Mouse (Mus musculus) limb, embryonic 12.5 days (tissue): ENCODE measurements around the gene Clcn2. TPM values are rescaled to one million over a fixed set of nuclear protein-coding genes. Genes with fewer than 3 reads are reported as not detected.

Experiments
- ATAC-seq: fragments of 200-750 bp; cut with Nextera tagmentation; 2 replicates; pipeline ENCODE4 v1.8.0; 2017; ENCODE audit warnings: low read depth, moderate TSS enrichment; ENCODE audit not compliant: insufficient number of reproducible peaks, insufficient read depth, low FRiP score, low TSS enrichment
- H3K27ac ChIP-seq: fragments of 300-500 bp; sonication (generic); 2 replicates; pipeline ENCODE4 v1.5.1; 2016; ENCODE audit warnings: mild to moderate bottlenecking, moderate library complexity
- H3K27me3 ChIP-seq: fragments of 300-500 bp; sonication (generic); 2 replicates; pipeline ENCODE4 v1.6.1; 2016; ENCODE audit warnings: mild to moderate bottlenecking, moderate library complexity
- H3K36me3 ChIP-seq: fragments of 300-500 bp; sonication (generic); 2 replicates; pipeline ENCODE4 v1.6.1; 2016; ENCODE audit warnings: mild to moderate bottlenecking, moderate library complexity
- H3K4me1 ChIP-seq: fragments of 300-500 bp; sonication (generic); replicated peaks from 2 replicates; pipeline ENCODE4 v1.6.1; 2016
- H3K4me2 ChIP-seq: fragments of 300-500 bp; sonication (generic); 2 replicates; pipeline ENCODE4 v1.6.1; 2016; ENCODE audit warnings: mild to moderate bottlenecking, moderate library complexity
- H3K4me3 ChIP-seq: fragments of 300-500 bp; sonication (generic); replicated peaks from 2 replicates; pipeline ENCODE4 v1.5.1; 2016; ENCODE audit warnings: mild to moderate bottlenecking
- H3K9ac ChIP-seq: fragments of 300-500 bp; sonication (generic); replicated peaks from 2 replicates; pipeline ENCODE4 v1.6.1; 2016; ENCODE audit warnings: mild to moderate bottlenecking, moderate library complexity
- H3K9me3 ChIP-seq: fragments of 300-500 bp; sonication (generic); 2 replicates; pipeline ENCODE4 v1.6.1; 2016; ENCODE audit warnings: mild to moderate bottlenecking, moderate library complexity
- WGBS: fragments of 180-500 bp; shearing (Covaris S2); methylation state at CpG from one replicate; pipeline ENCODE4 v1.1.7; 2016; 5-methylcytosine and 5-hydroxymethylcytosine counted together
- polyA plus RNA-seq: library from polyadenylated mRNA; unstranded; fragments of >200 nt; fragmentation: Nextera tagmentation; extraction: Ambion mirVana; gene quantifications from 2 replicates; pipeline ENCODE4 v1.2.1, GENCODE M21; 2016

Clcn2 gene
- polyA plus RNA-seq, 1 experiment from 2014 or later: 31.1 TPM

- no peak overlapping the region for H3K4me3 ChIP-seq
- no peak overlapping the region for H3K4me2 ChIP-seq
- no peaks in the 10 kb centered on the region for H3K9me3 ChIP-seq
- H3K27ac ChIP-seq: no peak overlapping the region
- H3K36me3 ChIP-seq: peaks cover 31% of the 10 kb centered on the region
- H3K4me1 ChIP-seq: peaks cover 22% of the 10 kb centered on the region
- H3K27me3 ChIP-seq: no peaks in the 10 kb centered on the region
- WGBS: 54% methylated on average over 4 of the region's 4 CpGs
- no peak overlapping the region for H3K9ac ChIP-seq
- ATAC-seq: no peak
These were observed 5.2 kb upstream of the Clcn2 start for GRCm38 (mm10) chr16:20722736-20723135.

- WGBS: 86% methylated on average over 10 of the region's 10 CpGs
- H3K9me3 ChIP-seq: no peaks in the 10 kb centered on the region
- no peak overlapping the region for H3K9ac ChIP-seq
- H3K27ac ChIP-seq: no peak overlapping the region
- H3K4me1 ChIP-seq: peaks cover 25% of the 10 kb centered on the region
- H3K36me3 ChIP-seq: peaks cover 31% of the 10 kb centered on the region
- no peaks in the 10 kb centered on the region for H3K27me3 ChIP-seq
- ATAC-seq: no peak
- H3K4me3 ChIP-seq: no peak overlapping the region
- no peak overlapping the region for H3K4me2 ChIP-seq
These were observed 4.3 kb upstream of the Clcn2 start for GRCm38 (mm10) chr16:20721808-20722207.

DNA sequence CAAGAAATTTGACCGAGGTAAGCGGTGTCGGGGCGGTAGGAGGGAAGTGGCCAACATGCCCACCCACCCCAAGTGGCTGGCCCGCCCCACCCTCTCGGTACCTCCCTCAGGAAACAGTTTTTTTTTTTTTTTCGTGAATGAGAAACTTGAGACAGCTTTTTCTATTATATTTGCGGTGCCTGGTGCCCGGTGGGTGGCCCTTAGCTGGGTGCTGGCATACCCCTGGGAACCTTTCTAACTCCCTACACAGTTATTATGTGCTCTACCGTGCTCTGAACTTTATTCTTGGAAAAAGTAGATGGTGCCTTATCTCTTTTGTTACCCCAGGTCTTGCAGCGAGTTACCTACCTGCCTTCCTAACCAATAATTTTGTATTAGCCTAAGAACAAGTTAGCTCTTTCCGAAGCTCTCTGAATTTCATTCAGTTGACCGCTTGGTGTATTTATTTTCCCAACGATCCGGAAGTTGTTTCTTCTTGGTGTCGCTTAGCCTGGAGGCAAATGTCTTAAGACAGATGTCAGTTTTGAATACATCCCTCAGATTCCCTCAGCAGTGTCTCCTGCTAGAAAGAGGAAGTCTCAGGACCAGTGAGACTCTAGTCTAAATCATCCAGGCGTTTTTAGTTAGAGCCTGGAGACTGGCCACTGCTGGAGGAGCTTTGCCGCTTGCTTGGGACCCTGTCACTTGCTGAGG is 578 bp upstream of the Clcn2 start:
- WGBS: 3% methylated on average over 18 of the region's 18 CpGs
- Histone ChIP-seq H3K4me1 (peaks cover 35% of the 10 kb centered on the region), H3K27me3 (no peaks in the 10 kb centered on the region)

GRCm38 (mm10) chr16:20716841-20717180 is 735 bp downstream of the Clcn2 start:
- Histone ChIP-seq H3K4me3 (peak overlapping the region; percentile 66), H3K36me3 (peaks cover 41% of the 10 kb centered on the region), H3K27ac (peak overlapping the region; percentile 97), H3K9ac (peak overlapping the region; percentile 80), H3K27me3 (no peaks in the 10 kb centered on the region), H3K4me2 (peak overlapping the region; percentile 88), H3K4me1 (peaks cover 35% of the 10 kb centered on the region), H3K9me3 (no peaks in the 10 kb centered on the region)
- under 1% methylated on average over 8 of the region's 8 CpGs for WGBS
- ATAC-seq: peak; percentile 1; the same call in 1 of the 2 replicates

More for the DNA sequence above, 578 bp upstream of the Clcn2 start:
- ATAC-seq: peak; percentile 13
- peak overlapping the region; percentile 88 for H3K4me2 ChIP-seq
- no peaks in the 10 kb centered on the region for H3K9me3 ChIP-seq
- H3K36me3 ChIP-seq: peaks cover 36% of the 10 kb centered on the region
- peak overlapping the region; percentile 66 for H3K4me3 ChIP-seq
- peak overlapping the region; percentile 97 for H3K27ac ChIP-seq
- peak overlapping the region; percentile 80 for H3K9ac ChIP-seq

DNA sequence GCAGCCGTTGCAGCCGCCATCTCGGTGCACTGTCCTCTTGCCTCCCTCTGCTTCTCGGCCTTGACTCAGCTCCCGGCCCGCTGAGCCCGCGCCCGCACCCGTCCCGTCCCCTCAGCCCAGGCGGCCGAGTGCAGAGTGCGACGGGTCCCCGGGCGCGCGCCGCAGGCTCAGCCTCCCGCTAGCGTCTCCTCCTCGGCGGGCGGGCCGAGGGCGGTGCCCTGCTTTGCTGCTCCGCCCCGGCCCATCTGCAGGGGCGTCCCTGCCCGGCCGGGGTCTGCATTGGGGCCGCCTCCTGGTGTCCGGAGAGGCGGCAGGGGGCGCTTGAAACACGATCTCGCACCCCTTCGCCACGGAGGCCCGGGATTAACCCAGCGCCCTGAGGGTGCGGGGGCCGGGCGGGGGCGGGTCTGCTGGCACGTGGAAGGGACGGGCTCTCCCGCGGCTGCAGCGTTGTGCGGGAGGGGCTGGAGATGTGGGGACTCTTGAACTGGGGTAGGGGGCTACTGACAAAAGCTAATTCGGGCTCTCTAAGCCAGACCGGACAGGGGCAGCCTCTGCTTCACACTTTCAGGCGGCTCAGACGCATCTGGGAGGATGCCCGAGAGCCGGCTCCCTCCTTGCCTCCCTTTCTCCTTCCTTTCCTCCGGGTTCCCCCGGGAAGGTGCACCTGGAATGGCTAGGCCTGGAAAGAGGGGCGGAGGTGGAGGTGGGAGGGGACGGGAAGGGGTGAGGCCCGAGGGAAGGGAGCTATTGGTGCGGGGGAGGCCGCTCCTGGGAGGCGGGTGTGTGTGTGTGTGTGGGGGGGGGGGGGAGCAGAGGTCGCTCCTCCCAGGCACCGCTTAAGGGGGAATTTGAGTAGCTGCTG is 1.3 kb downstream of the Clcn2 start:
- Histone ChIP-seq H3K27me3 (no peaks in the 10 kb centered on the region), H3K4me2 (peak overlapping the region; percentile 88), H3K27ac (peak overlapping the region; percentile 97), H3K9me3 (no peaks in the 10 kb centered on the region), H3K9ac (peak overlapping the region; percentile 80), H3K4me3 (peak overlapping the region; percentile 66), H3K36me3 (peaks cover 41% of the 10 kb centered on the region), H3K4me1 (peaks cover 35% of the 10 kb centered on the region)
- peak; percentile 84 for ATAC-seq
- WGBS: under 1% methylated on average over 68 of the region's 68 CpGs

- Histone ChIP-seq H3K36me3 (peaks cover 41% of the 10 kb centered on the region), H3K4me2 (peak overlapping the region; percentile 88), H3K27ac (peak overlapping the region; percentile 97), H3K4me3 (peak overlapping the region; percentile 66), H3K27me3 (no peaks in the 10 kb centered on the region), H3K4me1 (peaks cover 35% of the 10 kb centered on the region), H3K9me3 (no peaks in the 10 kb centered on the region), H3K9ac (peak overlapping the region; percentile 80)
- under 1% methylated on average over 12 of the region's 12 CpGs for WGBS
- peak; percentile 16 for ATAC-seq
These were observed 2.0 kb downstream of the Clcn2 start for GRCm38 (mm10) chr16:20715566-20715965.

DNA sequence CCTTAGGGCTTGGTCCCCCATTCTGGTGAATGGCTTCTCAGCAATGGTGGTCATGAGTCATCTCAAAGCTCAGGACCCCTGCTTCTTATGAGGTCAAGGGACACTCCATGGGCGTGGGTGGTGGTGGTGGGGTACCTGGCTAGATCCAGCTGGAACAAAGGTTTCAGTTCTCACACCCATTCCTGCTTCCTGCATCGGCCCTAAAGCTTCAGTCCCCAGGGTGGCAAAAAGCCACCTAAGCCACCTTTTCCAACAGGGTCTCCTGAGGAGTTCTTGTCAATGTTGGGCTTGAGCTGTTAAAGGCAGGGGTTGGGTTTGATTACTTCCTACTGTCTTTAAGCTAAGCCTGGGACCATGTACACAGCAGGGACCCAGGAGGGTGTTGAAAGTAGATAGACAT is 2.4 kb downstream of the Clcn2 start:
- Histone ChIP-seq H3K4me3 (peak overlapping the region; percentile 66), H3K27me3 (no peaks in the 10 kb centered on the region), H3K27ac (peak overlapping the region; percentile 97; the same call in 1 of the 2 replicates), H3K4me1 (peaks cover 35% of the 10 kb centered on the region), H3K36me3 (peaks cover 41% of the 10 kb centered on the region), H3K9me3 (no peaks in the 10 kb centered on the region), H3K9ac (peak overlapping the region; percentile 80), H3K4me2 (peak overlapping the region; percentile 88)
- ATAC-seq: no peak
- WGBS: 58% methylated on average over 2 of the region's 2 CpGs

DNA sequence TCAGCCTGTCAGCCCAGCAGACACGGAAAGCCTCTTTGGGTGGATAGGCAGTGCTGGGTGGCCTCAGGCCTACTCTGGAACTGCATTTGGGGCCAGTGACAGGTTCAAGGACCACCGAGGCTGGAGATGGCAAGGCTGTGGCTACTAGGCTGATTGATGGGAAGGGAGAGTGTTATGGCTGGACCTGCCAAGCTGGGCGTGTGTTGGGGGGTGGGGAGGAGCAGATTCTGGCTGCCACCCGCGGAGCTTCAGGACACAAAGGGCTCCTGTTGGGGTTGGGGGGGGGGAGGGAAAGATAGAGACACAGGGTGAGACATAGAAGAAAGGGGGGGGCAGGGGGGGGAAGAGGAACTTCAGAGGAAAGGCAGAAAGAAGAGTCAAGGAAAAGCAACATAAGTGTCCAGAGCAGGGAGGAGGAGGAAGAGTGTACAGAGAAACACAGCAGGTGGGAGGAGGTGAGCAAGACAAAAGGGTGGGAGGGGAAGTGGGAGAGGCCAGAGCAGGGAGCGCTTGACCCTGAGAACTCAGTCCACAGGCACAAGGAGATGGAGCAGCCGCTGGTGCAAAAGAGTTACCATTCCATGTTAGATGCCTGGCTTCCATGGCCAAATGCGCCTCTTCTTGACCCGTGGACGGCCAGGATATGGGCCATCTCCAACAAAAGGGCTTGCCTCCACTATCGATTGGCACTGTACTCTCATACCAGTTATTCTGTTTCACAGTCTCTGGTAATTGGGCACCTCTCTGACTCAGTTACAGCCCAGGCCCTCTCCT is 3.1 kb downstream of the Clcn2 start:
- Histone ChIP-seq H3K9me3 (no peaks in the 10 kb centered on the region), H3K4me2 (peak overlapping the region; percentile 88), H3K4me3 (peak overlapping the region; percentile 66), H3K9ac (peak overlapping the region; percentile 80; the same call in 1 of the 2 replicates), H3K27ac (no peak overlapping the region), H3K36me3 (peaks cover 42% of the 10 kb centered on the region), H3K4me1 (peaks cover 35% of the 10 kb centered on the region), H3K27me3 (no peaks in the 10 kb centered on the region)
- 46% methylated on average over 11 of the region's 11 CpGs for WGBS
- ATAC-seq: no peak

DNA sequence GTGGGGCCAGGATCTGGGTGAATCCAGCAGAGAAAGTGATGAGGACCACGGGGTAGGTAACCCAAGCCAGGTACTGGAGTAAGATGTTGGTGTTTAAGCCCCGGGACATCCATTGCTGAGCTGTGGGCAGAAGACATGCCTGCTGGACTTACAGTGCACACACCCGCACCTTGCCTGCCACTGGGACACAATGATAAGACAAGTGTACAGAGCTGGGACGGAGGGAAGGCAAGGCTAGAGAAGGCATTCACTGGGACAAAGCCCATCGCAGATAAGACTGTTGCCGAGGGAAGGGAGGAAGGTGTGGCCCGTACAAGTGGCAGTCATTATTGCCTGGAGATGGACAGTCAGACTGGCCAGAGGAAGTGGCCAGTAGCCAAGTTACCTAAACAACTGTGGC is 4.7 kb downstream of the Clcn2 start:
- 90% methylated on average over 7 of the region's 7 CpGs for WGBS
- no peak overlapping the region for H3K27ac ChIP-seq
- peaks cover 57% of the 10 kb centered on the region for H3K36me3 ChIP-seq
- H3K4me3 ChIP-seq: no peak overlapping the region
- no peak overlapping the region for H3K9ac ChIP-seq
- H3K27me3 ChIP-seq: no peaks in the 10 kb centered on the region
- no peak for ATAC-seq
- no peaks in the 10 kb centered on the region for H3K9me3 ChIP-seq
- peaks cover 28% of the 10 kb centered on the region for H3K4me1 ChIP-seq
- no peak overlapping the region for H3K4me2 ChIP-seq

DNA sequence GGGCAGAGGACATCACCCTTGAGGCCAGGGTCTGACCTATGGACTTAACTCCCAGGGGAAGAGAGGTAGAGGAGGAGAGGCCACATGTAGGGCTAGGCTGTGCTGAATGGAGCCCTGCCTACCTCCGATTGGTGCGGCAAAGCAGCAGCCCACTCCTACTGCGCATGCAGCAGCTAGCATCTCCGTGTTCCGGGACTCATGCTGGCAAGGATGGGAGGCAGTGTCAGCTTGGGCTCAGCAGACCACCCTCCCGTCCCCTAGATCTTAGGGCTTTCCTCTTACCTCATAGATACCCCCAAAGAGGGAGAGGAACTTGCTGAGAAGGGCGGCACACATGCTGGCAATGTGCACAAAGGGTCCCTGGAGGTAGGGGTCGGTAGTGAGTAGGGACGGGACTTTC is 5.4 kb downstream of the Clcn2 start:
- no peak overlapping the region for H3K27ac ChIP-seq
- 74% methylated on average over 9 of the region's 9 CpGs for WGBS
- no peaks in the 10 kb centered on the region for H3K9me3 ChIP-seq
- peaks cover 28% of the 10 kb centered on the region for H3K4me1 ChIP-seq
- H3K36me3 ChIP-seq: peaks cover 64% of the 10 kb centered on the region
- H3K27me3 ChIP-seq: no peaks in the 10 kb centered on the region
- no peak for ATAC-seq
- no peak overlapping the region for H3K4me2 ChIP-seq
- no peak overlapping the region for H3K4me3 ChIP-seq
- H3K9ac ChIP-seq: no peak overlapping the region

DNA sequence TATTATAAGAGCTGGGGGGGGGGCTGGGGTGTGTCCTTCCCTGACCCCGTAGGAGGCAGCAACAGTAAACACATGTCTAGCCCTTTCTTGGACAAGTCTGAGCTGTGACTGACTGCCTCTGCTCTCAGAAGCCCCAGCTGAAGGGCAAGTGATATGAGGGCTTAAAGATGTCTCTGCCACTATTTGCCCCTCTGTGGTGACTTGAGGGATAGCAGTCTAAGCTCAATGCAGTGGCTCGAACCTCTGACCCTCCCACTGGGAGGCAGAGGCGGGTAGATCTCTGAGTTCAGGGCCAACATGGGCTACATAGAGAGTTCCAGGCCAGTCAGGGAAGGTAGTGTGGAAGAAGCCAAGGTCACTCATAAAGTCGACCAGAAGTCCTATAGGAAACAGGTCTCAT is 6.7 kb downstream of the Clcn2 start:
- Histone ChIP-seq H3K4me3 (no peak overlapping the region), H3K27ac (no peak overlapping the region), H3K4me1 (peaks cover 22% of the 10 kb centered on the region), H3K9me3 (no peaks in the 10 kb centered on the region), H3K36me3 (peaks cover 78% of the 10 kb centered on the region), H3K4me2 (no peak overlapping the region), H3K27me3 (no peaks in the 10 kb centered on the region), H3K9ac (no peak overlapping the region)
- no peak for ATAC-seq
- WGBS: 84% methylated on average over 4 of the region's 4 CpGs
